Mouse (Mus musculus) hindbrain, embryonic 12.5 days (tissue): ENCODE data around the gene Fmo5. TPM values are rescaled to one million over a fixed set of nuclear protein-coding genes. Genes with fewer than 3 reads are reported as not detected.

ENCODE experiments used
- microRNA-seq: library from miRNA; unstranded; fragments of <30 nt; microRNA quantifications from one replicate; pipeline ENCODE4, GENCODE M21; 2017
- polyA plus RNA-seq: library from polyadenylated mRNA; unstranded; fragments of >200 nt; fragmentation: Nextera tagmentation; extraction: Ambion mirVana; gene quantifications from 2 replicates; pipeline ENCODE4 v1.2.1, GENCODE M21; 2016

Fmo5 gene
- polyA plus RNA-seq, 1 experiment from 2014 or later = 1.1 TPM

Small RNAs within 50 kb of the gene (microRNA-seq; reads per million reads assigned to microRNA genes)
- gene Mir7225 = not detected

Other genes starting within 250 kb of the Fmo5 start
- not detected in 2 replicates for gene Olfr1402, start 206.8 kb upstream of the Fmo5 start, polyA plus RNA-seq
- gene Chd1l, start 18.6 kb upstream of the Fmo5 start, polyA plus RNA-seq = 13.1 and 14.4 TPM in 2 replicates
- gene Prkab2, start 29.4 kb downstream of the Fmo5 start, polyA plus RNA-seq = 9.3 and 10.7 TPM in 2 replicates
- gene Gm17651, start 45.9 kb downstream of the Fmo5 start, polyA plus RNA-seq = not detected in 2 replicates